Mouse (Mus musculus) ZHBTc4 (cell line): ENCODE data around the gene Fam50a.
A peak's percentile ranks its signal among the peaks of the same experiment; 100 is the strongest.
"Not testable (repeated sequence)": the region's sequence is repeated elsewhere in the genome, so short reads cannot be mapped to it uniquely, and the experiment has no call there.

Experiments
- DNase-seq: peaks from one replicate; pipeline ENCODE4 v3.0.0-alpha.2; 2011; ENCODE audit warnings: low read depth, low spot score

Gene Fam50a

DNA sequence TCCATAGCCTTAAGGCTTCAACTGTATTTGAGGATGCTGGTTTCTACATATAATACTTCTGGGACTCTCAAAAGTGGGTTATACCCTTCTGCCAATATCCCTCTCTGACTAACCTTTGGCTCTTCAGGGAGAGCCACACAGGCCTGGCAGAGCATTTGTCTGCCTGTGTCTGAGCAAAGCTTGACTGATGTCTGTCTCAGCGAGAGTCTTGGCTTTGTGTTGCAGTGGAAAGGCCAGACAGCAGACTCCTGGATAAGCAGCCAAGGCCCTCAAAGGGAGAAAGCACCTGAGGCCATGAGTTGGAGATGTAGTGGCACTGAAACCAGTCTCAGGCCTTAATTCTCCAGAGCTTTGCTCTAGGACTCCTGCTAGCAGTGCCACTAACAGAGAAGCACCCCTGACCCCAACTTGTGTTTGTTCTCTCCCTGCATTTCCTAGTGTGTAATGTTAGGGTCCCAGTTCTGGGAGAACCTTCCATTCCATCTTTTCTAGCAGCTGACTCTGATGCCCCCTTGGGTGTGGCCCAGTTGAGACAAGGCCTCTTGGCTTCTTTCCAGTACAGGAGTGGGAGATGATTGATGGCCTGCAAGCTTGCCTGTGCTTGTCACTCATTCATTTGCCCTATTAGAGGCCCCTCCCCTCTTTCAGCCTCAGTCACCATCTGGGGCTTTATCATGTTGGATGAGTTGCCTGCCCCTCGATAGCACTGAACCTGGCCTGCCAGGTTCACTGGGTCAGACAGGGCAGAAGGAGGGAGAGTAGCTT is 17.5 kb downstream of the Fam50a start:
- no peak for DNase-seq

DNA sequence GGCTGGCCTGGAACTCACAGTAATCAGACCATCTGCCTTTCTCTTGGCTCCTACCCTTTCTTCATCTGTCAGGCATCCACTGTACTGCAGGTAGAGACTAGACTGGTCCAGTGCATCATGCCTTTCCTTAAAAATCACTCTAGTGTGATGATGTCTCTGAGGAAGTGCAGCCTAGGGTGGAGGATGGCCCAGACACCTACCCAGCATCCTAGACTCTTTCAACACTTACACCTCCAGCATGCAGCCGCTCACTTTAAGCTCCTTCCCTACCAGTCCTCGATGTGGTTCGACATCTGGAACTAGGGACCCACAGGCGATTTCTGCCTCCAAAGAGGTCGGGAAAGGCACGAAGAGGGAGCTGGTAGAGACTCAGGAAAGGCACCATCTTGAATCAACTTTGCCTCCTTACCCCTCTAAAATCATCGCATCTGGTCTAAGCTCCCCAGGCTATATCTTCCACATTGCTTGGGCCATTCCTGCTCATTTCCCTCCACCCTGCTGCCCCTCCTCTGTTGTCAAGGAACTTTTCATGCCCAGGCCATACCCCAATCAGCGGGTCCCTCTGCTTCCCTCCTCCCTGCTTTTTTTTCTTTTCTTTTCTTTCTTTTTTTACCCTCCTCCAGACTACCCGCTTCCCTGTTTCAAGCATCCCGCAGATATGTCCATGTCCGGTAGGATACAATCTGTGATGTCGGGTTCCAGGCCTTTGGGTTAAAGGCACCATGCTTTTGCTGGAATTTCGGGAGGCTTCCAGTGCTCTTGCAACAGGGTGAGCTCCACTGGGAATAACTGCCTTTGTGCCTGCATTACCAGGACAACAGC is 40.0 kb downstream of the Fam50a start:
- DNase-seq, result peak; percentile 16

DNA sequence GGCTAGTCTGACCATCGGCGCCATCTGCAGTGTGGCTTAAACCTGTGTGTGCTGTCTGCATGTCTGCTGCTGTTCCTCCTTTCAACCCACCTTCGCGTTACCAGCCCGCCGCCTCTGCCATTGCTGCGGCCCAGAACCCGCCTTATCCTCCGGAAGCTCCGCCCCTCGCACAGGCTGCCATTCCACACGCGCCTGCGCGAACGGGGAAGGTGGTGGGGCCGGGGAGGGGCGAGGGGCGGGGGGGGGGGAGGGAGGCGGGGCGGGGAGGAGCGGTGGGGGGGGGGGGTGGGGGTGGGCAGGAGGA is 40.6 kb downstream of the Fam50a start, which contains the start of gene Lage3:
Gene Lage3 (minus strand): TSS at position 152 of the 304 bp plus-strand sequence.
- peak; percentile 82 for DNase-seq

DNA sequence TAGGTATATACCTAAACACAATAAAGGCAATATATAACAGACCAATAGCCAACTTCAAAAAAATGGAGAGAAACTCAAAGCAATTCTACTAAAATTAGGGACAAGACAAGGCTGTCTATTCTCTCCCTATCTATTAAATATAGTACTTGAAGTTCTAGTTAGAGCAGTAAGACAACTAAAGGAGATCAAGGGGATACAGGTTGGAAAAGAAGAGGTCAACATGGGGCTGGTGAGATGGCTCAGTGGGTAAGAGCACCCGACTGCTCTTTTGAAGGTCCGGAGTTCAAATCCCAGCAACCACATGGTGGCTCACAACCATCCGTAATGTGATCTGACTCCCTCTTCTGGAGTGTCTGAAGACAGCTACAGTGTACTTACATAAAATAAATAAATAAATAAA is 44.2 kb downstream of the Fam50a start:
- not testable (repeated sequence) for DNase-seq

DNA sequence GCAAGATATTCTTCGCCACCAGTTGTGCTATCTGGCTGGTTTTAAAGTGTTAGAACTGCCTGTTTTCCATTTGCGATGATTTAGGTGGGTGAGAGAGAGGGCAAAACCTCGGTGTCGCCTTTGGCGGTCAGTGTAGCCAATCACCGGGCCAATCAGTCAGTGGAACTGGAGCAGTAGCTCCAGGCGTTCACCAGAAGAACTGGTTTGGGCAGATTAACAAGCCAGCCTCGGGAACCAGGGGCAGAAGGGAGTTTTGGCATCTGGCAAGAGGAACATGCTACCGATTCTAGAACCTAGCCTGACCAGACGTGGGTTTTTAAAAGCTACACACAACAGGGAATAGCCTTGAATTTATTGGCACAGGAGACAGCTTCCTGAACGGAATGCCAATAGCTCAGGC is 46.3 kb downstream of the Fam50a start:
- DNase-seq, result peak; percentile 19

DNA sequence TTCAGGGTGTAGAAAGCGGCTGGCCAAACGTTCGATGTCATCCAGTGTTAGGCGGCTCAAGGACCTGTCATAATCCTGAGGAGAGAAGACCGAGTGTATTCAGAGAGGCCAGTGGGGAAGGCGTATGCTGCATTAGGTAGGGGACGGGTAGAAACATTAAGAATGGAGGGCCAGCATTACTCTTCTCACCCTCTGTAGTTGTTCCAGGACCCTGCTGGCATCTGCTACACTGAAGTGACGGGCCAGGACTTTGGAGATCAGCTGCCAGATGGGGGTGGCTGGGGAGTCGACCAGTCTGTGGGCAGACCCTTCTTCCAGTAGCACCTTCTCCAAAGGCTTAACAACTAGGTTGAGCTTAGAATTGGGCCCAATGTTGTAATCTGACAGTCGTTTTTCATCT is 54.7 kb downstream of the Fam50a start:
- no peak for DNase-seq

DNA sequence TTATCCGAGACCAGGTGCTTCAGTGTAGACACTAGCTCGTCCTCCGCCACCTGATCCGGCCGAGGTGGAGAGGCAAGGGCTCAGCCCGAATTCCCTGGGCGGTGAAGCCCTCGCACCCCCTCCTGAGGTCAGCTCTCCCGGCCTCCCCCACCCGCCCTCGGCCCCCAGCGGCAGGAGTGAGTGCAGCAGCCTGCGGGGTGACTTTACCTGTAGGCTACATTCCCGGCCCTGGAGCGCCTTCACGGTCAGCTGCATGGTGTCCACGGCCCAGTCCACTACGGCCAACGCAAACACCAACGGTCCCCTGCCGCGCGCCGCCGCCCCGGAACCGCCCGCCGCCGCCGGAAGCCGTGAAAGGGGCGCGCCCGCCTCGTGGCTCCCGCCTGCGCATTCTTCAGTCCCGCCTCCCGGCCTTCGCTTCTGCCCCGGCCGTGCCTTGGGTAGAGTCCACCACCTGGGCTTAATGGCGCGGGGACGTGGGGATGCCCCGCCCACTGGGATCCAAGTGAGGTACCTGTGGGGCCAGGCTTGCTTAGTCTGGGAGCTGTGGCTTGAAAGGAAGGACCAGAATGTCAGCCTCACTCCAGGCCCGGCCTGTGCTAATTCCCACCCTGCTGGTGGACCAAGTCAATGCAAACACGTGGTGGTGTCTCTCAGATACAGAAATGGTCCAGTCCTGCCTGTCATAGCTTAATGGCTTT is 55.5 kb downstream of the Fam50a start:
- peak; percentile 69 for DNase-seq
